Mouse (Mus musculus) MEL (cell line): ENCODE data around the gene Alpk1.

Experiments used
- CTCF ChIP-seq, 3 experiments: IDR thresholded peaks in 2 of 3; conservative IDR thresholded peaks in 1 of 3; 2 replicates each; pipeline ENCODE4 v1.5.1; 2011 to 2012; ENCODE audit warnings: low read length in 3 of 3, low read depth in 2 of 3, mild to moderate bottlenecking in 2 of 3, improper control_type of control experiment in 1 of 3, inconsistent platforms in 1 of 3, mixed read lengths in 1 of 3, moderate library complexity in 1 of 3; ENCODE audit not compliant: control insufficient read depth in 1 of 3, insufficient read depth in 1 of 3, poor library complexity in 1 of 3, severe bottlenecking in 1 of 3
- GABPA ChIP-seq: IDR thresholded peaks from 2 replicates; pipeline ENCODE4 v1.6.1; 2012; ENCODE audit warnings: low read depth, mild to moderate bottlenecking, inconsistent platforms, low read length, improper control_type of control experiment, moderate library complexity
- MAX ChIP-seq: IDR thresholded peaks from 2 replicates; pipeline ENCODE4 v1.6.1; 2011; ENCODE audit warnings: low read length, improper control_type of control experiment
- MEF2A ChIP-seq: IDR thresholded peaks from 2 replicates; pipeline ENCODE4 v1.6.1; 2014; ENCODE audit warnings: low read depth, mild to moderate bottlenecking, inconsistent platforms, low read length, improper control_type of control experiment; ENCODE audit not compliant: poor library complexity, insufficient replicate concordance, severe bottlenecking; ENCODE audit errors: extremely low read depth
- NELFE ChIP-seq: IDR thresholded peaks from 2 replicates; pipeline ENCODE4 v1.6.1; 2011; ENCODE audit warnings: low read depth, low read length, improper control_type of control experiment
- POLR2A ChIP-seq, 2 experiments: IDR thresholded peaks; 2 replicates each; pipeline ENCODE4 v1.6.1; 2011 to 2012; ENCODE audit warnings: low read length in 2 of 2, mild to moderate bottlenecking in 2 of 2, control low read depth in 1 of 2, improper control_type of control experiment in 1 of 2, low read depth in 1 of 2, moderate library complexity in 1 of 2; ENCODE audit not compliant: control insufficient read depth in 1 of 2, insufficient read depth in 1 of 2, poor library complexity in 1 of 2
- RAD21 ChIP-seq: IDR thresholded peaks from 2 replicates; pipeline ENCODE4 v1.6.1; 2011; ENCODE audit warnings: mild to moderate bottlenecking, low read depth, low read length, improper control_type of control experiment

GRCm38 (mm10) chr3:127758806-127759205, 21.5 kb downstream of the Alpk1 start:
- TF ChIP-seq MAX (no peak), RAD21 (no peak), GABPA (no peak), POLR2A (IDR thresholded peaks at IDR 0.05; ENCODE audit: control insufficient read depth in 1 of 2, insufficient read depth in 1 of 2, low read depth in 1 of 2, low read length in 2 of 2, poor library complexity in 1 of 2) (no peak), CTCF (IDR thresholded peaks at IDR 0.05 in 2 of 3, conservative IDR thresholded peaks at IDR 0.05 in 1 of 3; ENCODE audit: control insufficient read depth in 1 of 3, insufficient read depth in 1 of 3, low read depth in 2 of 3, low read length in 3 of 3, poor library complexity in 1 of 3, severe bottlenecking in 1 of 3) (no peak), MEF2A (no peak), NELFE (no peak)
